Mouse (Mus musculus): ENCODE results near the gene Gpd2.

Gpd2 gene

DNA sequence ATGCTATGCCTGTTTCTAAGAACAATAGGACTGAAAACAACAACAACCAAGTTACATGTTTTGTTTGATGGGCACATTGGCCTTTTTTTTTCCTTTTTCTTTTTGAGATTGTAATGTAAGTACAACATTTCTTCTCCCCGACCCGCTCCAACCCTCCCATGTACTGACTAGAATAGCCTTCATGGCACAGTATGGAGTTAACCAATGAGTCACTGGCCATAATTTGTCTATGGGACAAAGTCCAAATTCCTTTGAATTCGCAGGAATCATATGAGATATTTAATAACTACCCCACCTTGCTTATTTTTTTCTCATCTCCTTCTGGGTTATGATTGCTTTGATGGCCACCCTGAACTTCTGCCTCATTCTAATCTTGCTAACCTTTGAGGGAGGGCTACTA lies 12.7 kb downstream of the Gpd2 start:
- no peak for DNase-seq (ENCODE audit: low read depth, low spot score)

DNA sequence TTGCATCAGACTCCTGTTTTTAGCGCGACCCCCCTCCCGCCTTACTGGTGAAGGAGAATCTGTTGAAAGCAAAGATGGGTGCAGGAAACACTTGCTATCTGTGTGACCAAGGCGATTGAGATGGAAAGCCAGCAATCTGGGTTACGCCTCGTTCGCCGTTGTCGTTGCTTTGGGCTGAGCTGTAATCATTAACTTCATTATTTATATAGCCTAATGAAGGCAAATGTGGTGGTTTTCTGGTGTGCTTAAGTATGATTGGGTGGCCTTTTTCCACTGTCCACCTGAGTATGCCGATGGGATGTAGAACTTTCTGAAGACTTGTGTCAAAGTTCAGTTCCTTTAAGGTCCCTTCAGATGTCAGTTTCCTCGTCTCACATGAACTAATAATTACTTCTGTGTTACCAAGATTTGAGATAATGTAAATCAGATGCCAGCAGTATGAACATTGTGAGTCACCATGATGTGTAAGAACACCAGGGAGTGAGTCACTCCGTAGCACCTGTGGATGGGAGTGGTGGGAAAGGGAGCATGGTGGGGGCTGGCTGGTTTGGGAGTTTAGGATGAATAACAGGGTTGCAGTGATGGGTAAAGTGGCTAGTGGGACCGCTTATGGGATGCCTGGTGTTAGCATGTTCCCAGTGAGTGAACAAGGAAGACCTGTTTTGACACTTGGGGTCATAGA lies 14.3 kb downstream of the Gpd2 start:
- no peak for DNase-seq (ENCODE audit: low read depth, low spot score)

DNA sequence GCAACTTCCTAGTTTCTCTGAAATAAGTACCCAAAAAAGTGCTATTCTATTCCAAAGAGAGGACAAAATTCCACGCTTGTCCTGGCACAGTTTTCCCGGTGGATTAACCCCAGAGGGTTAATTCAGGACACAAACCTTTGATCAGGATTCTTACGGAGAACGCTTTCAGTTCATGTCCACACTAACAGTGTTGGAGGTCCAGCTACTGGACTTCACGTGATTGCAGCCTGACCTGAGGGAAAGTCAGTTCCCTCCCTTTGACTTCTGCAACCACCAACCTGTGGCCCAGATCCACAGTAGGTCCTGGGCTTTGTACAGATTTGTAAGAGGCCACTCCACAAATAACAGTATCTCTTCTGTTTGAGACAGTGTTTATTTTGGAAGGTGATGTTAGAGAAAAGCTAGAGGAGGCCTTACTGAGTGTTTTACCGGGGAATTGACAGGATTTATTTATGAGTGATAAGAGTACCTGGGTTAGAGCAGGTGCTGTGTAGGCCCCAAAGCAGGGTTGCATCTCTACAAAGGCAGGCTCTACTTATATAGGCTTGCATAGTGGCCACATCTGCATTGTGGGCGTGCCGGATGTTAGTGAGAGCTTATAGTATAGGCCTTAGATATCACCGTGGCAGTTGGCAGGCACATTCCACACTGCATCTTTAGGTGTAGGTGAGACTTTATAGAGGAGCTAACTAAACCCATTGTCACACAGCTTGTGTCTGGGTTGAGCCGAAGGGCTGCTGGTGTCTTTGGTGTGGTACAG lies 15.3 kb downstream of the Gpd2 start:
- no peak for DNase-seq (ENCODE audit: low read depth, low spot score)

DNA sequence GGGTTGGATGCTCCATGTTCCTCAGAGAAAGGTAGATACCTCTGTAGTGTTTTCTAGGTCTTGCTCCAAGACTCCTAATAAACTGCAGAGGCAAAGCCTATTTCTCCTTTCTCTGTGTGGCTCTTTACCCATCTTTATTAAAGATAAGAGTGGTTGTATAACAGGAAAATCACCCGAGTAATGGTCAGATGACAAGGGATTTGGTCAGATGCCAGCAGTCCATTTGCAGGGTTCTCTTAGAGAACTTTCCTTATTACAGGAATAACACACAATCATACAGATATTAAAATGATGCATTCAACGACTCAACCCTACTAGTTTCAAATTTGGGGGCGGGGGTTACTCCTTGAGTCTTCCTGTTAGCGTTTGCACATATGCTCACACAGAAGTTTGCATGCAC lies 16.8 kb downstream of the Gpd2 start:
- DNase-seq (ENCODE audit: low read depth, low spot score), result no peak

DNA sequence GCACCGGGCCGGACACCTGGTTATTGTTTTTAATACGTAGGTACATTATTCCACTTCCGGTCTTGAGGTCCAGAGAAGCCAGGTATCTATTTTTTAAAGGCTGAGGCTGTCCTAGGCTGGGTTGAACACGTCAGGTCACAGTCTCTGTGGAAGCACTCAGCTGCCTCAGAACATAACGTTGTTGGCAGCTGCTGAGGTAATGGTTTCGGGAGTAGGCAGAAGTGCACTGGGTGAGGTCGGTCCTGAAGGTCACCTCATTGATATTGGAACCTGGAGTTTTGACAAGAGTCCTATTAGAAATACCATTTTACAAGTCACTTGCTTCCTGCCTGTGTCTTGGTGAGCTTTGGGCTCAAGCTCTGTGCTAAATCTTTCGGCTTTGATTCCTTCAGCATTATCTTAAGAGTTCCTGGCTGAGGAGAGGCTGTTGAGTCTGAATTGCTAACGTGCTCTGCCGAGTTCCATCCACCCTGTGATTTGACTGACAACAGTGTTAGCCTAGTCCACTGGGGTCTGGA lies 17.8 kb downstream of the Gpd2 start:
- peak; percentile 59 for DNase-seq (ENCODE audit: low read depth, low spot score)

DNA sequence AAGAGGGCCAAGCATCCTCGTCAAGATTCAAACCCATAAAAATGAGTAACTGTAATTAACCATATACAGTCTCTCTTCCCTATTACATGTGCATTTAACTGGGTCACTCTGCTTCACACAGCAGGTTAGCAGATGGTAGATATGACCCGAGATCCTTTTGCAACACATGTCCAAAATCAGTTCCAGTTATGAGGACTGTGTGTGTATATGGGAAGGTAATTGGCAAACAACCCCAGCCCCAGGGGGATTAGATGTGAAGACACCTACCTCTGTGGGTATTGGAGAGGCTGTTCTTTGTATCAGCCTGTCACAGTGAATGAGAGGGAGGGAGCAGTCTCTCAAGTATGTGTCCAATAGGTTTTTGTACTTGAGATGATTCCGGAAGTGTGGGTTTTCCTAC lies 18.4 kb downstream of the Gpd2 start:
- DNase-seq (ENCODE audit: low read depth, low spot score), result no peak

DNA sequence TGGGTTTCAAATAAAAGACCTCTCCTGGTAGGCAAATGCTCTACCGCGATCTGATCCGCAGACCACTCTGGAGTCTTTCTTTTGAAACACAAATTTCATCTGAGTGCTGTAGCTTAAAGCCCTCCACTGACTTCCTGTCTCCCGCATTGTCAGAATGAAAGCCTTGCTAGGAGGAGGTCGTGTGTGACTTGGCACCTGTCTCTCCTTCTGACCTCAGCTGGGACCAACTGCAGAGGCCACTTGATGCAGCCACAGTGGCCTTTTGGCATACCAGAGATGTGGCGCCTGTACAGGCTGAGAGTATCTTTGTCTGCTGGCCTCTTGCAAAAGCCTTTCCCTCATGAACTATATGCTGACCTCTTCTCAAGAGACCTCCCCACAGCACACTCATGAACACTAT lies 19.0 kb downstream of the Gpd2 start:
- DNase-seq (ENCODE audit: low read depth, low spot score), result peak; percentile 92

DNA sequence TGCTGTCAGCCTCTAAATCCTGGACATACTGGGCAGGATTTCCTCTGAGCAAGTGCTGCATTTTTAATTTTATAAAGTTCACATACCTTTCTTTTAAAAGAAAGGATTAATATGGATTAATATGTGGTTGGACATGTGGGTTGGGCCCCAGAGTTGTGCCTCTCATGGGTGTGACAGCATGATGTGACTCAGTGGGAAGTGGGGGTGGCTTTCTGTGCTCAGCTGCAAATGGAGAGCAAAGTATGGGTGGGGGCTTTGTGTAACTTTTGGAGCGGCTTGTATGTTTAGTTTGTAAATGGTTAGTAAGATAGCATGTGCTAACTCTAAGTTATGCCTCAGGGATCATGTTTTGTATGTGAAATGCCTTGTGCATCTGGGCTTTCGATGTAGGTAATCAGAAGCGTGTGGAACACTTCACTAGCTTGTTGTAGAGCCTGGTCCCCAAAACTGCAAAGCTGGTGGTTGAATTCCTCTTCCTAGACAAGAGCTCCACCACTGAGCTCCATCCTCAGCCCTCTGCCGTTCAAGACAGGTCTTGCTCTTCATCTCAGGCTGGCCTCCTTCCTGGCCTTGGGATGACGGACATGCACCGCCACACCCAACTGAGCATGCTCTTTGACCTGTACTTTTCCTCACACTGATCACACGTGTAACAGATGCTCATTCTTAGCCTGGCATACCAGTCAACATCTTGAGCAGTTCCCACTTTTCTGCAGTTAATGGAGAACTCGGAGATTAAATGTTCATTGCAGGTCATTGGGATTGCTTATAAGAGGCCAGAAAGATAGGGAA lies 24.0 kb downstream of the Gpd2 start:
- DNase-seq (ENCODE audit: low read depth, low spot score), result peak; percentile 26

DNA sequence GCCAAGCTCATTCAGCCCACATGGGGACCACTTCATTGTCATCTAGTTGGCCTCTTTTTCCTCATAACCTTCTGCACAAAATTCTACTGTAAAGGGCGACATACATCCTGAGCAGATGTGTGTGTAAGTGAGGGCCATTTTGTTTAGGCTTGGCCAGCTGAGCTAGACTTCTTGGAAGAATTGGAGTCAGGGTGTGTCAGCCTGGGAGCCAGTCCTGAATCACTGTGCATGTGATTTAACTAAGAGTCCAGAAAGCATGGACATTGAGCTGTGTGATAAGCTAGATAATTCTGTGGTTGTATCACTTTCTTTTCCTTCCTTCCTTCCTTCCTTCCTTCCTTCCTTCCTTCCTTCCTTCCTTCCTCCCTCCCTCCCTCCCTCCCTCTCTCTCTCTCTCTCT lies 26.0 kb downstream of the Gpd2 start:
- no peak for DNase-seq (ENCODE audit: low read depth, low spot score)

DNA sequence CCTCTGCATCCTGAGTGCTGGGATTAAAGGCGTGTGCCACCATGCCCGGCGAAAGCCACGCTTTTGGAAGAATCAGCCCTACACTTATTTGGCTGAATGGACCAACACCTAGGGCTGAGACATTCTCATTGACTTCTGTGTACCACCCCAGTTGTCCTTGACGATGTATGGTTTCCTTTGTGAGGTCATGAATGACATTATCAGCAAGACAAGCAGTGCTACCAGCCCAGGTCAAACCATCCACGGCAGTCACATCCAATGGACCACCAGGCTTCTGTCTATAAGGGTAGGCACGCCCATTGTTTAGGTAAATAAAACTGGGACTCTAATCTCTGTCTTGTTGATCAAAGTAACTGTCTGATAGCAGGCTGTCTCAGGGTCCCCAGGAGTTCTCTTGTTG lies 27.5 kb downstream of the Gpd2 start:
- peak; percentile 53 for DNase-seq (ENCODE audit: low read depth, low spot score)

DNA sequence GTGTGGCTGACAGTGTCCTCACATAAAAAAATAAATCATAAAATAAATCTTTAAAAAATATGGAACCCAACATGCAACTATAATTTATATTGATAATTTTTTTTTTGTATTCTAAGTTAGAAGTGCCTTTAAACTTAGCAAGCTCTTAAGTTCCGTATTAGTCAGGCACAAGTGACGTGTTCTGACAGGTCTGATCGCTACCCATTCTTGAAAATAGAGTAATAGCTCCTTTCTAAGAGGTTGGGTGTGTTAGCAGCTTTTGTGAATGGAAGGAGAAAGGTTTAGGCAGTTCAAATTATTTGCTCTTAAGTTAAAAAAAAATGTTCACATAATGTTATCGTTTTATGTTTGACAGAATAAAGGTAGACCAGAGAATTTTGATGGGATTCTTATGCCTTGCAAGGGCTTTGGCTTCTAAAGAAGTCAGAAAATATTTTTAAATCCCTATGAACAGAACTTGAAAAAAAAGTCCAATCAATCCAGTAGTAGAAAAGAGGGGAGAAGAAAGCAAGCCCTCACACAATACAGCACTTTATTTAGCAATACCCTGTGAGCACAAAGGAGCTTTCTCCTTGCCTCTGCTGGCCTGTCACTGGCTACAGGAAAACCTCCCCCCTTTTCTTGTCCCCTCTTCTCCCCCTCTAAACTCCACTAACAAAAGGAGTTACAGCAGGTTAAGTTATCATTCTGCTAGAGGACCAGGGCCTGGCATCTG lies 29.4 kb downstream of the Gpd2 start:
- DNase-seq (ENCODE audit: low read depth, low spot score), result no peak

DNA sequence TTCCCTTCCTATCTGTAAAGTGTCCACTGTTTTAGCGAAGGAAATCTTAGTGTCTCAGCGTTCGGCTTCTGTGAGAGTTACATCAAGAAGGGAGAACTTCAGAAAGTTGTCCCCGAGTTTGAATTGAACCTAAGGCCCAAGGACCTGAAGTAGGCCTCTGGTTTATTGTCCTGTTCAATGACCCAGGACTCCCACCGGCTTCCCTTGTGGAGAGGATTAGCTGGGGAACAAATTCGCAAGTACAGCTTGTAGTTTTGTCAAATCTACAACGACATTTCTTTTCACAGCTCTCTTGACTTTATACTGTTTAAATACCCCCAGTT lies 29.9 kb downstream of the Gpd2 start:
- no peak for DNase-seq (ENCODE audit: low read depth, low spot score)

DNA sequence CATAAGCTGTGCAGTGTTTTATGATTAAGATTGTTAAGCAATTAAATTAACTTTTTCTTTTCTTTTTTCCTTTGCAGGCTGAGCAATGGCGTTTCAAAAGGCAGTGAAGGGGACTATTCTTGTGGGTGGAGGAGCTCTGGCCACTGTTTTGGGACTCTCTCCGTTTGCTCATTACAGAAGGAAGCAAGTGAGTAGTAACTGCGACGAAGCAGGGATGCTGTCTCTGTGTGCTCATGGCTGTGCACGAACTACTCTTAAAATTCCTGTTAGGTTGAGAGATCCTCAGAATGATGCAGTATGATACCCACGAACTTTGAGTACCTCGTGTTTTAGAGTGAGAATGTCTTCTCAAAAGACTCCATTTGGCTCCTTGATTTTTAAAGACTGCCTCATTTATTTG lies 30.5 kb downstream of the Gpd2 start:
- no peak for DNase-seq (ENCODE audit: low read depth, low spot score)

DNA sequence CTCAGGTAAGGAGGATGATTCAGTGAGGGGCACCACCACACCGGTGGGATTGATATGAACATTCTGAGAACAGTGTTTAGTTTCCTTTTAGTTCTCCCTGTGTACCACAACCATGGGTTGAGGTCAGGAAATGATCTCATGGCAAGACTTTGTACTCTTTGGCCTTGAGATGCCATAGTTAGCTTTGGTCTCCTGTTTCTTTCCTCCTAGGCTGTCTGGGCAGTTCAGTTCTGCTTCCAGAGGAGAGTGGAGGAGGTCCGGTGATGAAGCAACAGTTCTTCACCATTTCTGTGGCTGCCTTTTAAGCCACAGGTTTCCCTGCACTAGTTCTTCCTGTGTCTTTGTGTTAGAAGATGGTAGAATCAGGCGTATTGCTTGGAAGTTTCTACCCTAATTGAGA lies 31.4 kb downstream of the Gpd2 start:
- no peak for DNase-seq (ENCODE audit: low read depth, low spot score)

DNA sequence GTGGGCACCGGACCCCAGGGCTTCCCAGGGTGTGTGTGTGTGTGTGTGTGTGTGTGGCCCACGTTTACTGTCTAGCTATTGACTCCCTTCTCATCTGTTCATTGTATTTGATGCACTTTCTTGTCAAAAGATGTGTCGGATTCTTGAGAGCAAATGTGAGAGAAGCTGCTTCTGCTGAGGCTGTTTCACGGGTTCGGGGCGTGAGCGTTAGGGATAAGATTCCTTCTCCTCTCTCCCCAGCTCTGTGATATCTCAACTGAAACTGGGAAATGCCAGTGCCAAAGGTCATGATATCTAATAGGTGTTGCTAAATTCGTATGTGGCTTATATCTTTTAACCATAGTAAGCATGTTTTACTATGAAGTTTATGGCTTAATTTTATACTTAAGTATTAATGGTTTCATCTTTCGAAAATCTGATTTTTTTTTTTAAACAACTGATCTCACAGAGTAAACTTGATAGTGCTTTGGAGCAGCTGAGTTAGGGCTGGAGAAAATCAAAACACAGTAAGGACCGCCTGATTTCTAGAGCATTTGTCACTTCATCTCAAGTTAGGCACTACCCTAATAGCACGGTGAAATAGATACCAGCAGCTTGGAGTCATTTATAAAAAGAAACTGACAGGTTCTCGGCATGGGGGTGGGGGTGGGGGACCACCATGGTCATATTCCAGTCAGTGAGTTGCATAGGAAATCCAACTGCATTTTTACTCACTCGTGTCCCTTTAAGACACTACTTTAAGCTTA lies 32.4 kb downstream of the Gpd2 start:
- DNase-seq (ENCODE audit: low read depth, low spot score), result no peak

DNA sequence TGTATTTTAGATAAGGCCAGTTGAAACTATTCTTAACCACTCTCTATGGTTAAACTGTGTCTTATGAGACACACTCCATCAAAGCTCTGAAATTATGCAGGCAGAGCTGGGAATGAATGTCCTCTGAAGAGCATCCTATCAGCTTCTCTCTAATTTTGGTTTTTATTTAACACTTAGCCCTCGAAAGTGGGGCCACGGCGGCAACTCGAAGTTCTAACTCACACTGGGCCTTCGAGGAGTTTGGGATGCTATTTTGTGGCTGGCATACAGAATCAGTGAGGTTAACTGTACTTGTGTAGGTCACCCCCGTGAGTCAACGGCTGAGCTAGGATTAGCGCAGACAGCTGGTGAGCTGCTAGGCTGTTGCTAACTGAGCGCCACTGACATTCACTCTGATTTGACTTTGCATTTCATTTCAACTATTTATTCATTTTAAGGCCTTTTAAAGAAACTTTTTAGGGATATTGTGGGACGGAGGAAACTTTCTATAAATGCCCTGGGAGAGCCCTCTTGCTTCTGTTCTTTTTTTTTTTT lies 42.8 kb downstream of the Gpd2 start:
- DNase-seq (ENCODE audit: low read depth, low spot score), result no peak

DNA sequence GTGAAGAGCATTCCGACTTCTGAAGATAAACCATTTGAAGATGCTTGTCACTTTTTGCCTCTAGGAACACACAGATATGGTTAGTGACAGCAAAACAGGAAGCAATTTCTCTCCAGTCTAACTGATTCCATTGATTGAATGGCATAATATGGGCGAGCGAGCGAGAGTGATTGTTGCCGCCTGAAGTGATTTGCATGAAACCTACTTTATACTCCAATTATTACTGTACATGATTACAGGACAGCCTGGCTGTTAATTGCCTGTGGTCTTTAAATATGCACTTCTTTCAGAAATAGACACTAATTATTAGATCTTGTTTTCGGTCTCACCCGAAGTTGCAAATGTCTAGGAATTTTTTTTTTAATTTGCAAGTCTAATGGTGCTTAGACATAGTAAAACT lies 46.4 kb downstream of the Gpd2 start:
- DNase-seq (ENCODE audit: low read depth, low spot score), result no peak

DNA sequence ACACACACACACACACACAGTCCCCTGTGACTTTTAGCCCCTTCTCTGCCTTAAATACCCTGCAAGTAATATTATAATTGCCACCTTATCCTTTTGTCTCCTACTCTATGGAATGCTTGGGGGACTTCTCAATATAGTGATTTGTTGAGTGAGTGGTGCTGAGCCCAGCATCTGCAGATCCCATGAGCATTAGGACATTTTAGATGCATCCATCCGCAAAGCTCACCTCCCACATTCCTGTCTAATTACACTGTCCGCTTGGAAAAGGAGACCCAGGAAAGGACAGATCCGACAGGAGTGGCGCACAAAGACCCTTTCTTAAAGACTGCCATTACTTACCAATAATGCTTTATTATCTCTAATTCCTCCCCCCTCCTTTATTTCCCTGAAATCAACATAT lies 47.8 kb downstream of the Gpd2 start:
- DNase-seq (ENCODE audit: low read depth, low spot score), result no peak

DNA sequence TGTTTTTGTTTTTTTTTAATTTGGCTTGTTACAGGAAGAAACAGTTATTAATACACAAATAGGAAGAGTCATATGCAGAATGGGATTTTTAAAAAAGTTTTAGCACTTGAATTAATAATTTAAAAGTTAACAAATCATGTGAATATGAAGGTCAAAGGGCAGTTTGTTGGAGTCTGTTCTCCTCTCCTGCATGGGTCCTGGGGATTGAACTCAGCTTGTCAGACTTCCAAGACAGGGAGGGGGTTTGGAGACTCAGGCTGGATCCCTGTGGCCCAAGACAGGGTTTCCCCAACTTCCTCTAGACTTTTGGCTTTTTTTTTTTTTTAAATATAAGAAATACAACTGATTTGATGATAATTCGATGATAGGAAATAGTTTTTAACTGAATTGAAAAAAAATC lies 50.6 kb downstream of the Gpd2 start:
- DNase-seq (ENCODE audit: low read depth, low spot score), result no peak

DNA sequence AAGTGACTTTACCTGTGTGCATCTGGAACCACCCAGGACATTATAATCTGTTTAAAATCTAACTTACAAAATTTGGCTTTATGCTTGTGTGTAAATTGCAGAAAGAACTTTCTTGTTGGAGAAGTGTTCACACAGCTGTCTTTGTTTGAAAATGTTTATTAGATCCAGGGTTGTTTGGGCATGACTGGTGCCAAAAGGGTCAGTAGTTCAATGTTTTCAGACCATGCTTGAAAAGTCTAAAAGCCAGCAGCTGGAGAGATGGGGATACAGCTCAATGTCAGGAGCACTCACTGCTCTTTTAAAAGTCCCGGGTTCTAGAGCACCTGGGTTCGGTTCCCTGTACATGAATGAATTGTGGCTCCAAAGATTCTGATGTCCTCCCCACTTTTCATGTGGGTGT lies 56.1 kb downstream of the Gpd2 start:
- no peak for DNase-seq (ENCODE audit: low read depth, low spot score)

DNA sequence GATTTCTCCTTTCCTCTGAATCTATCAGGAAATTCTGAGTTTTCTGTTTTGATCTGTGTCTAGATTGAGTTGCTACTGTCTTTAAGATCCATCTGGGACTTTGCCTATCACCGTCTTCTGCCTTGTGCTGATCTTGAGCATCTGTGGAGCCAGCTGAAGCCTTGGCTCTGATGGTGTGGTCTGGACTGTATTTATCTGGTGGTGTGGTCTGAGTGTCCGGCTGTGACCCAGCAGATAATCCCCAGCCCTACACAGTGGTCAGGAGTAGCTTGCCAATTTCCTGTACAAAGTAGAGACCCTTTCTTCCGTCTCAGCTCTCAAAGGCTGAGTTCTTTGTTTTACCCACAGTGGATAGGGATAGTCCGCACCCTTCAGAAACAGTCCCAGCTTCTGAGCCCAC lies 58.6 kb downstream of the Gpd2 start:
- no peak for DNase-seq (ENCODE audit: low read depth, low spot score)

Measured in ES-CJ7 (cell line).